Mouse (Mus musculus) thymus, adult 2 months (tissue): ENCODE measurements around the gene Rnf24.

Experiments
- CTCF ChIP-seq: fragments of 200-500 bp; IDR thresholded peaks from 2 replicates; pipeline ENCODE4 v1.5.1; 2012; ENCODE audit warnings: mild to moderate bottlenecking, control low read depth, low read length, moderate library complexity, borderline replicate concordance; ENCODE audit not compliant: control insufficient read depth, poor library complexity, insufficient read depth; ENCODE audit errors: extremely low read depth
- POLR2A ChIP-seq: fragments of 200-500 bp; IDR thresholded peaks from 2 replicates; pipeline ENCODE4 v1.6.1; 2012; ENCODE audit warnings: mild to moderate bottlenecking, low read length, control low read depth, moderate library complexity; ENCODE audit not compliant: control insufficient read depth, poor library complexity, insufficient read depth; ENCODE audit errors: extremely low read depth

- TF ChIP-seq CTCF, result no peak
- TF ChIP-seq POLR2A, result no peak
These were observed 43.4 kb downstream of the Rnf24 start for GRCm38 (mm10) chr2:131309296-131309695.
